Mouse (Mus musculus) heart, postnatal 14 days (tissue): ENCODE data around the gene Fthl17a. TPM values are rescaled to one million over a fixed set of nuclear protein-coding genes. Genes with fewer than 3 reads are reported as not detected.

ENCODE experiments used
- DNase-seq, 2 experiments: peaks; one replicate each; pipeline ENCODE4 v3.0.0; 2021 to 2022
- intact Hi-C: fragments of 180-260 bp; cut with DNase I; formaldehyde crosslinking; loops from one replicate; pipeline ENCODE4 v1.15.1; 2025
- long read RNA-seq, 2 experiments: library from polyadenylated mRNA; stranded (forward); transcript quantifications; one replicate each; pipeline ENCODE4 v2.0.0; 2021
- total RNA-seq, 2 experiments: library from RNA; stranded (reverse); gene quantifications; 2 replicates each; pipeline ENCODE4 v1.2.3; 2021

The Fthl17a gene
- not detected for total RNA-seq
- long read RNA-seq, experiment 1 = 0 reads
- long read RNA-seq, experiment 2 = 0 reads

DNA sequence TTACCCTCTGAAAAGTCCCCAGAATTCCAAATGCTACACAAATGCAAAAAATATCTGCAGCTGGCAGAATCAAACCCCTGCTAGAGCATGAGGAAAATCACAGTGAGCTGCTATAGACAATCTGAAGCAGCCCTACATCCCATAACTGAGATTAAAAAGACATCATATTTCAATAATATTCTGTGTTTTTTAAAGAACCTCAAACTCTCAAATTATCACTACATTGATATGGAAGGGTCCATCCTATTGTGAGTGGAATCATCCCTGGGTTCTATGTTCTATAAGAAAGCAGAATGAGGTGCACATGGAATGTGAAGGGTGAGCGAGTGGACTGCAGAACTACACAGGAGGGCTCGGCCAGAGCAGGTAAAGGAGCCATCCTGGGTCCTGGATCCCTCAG, at the start of gene Fthl17a:
Gene Fthl17a (plus strand): TSS at position 301 of the 400 bp plus-strand sequence.
- intact Hi-C loops = no loop called here
- no peak for DNase-seq

DNA sequence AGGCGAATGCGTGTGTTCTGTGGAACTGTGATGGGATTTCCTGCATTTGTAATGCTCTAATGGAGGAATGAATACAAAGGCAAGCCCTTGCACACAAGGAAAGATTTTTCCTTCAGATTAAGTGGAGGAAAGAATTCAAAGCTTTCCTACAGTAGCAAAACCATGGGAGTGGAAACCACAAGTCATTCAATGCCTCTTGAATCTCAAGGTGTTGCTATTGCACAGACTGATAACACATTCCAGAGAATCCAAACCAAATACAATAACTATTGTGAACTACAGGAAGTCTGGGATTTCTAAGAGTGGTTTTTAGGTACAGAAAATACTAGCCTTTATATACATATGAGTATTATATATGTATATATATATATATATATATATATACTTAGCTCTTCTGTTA, 42.5 kb upstream of the Fthl17a start:
- no peak for DNase-seq
- intact Hi-C loops = no loop called here

GRCm38 (mm10) chrX:85226883-85227282, 22.6 kb upstream of the Fthl17a start:
- DNase-seq = no peak
- intact Hi-C loops = loop anchor here (1.0 kb wide), 1 partner anchor 11 kb away; no protein-coding TSS in a partner anchor

- intact Hi-C loops = no loop called here
- no peak for DNase-seq
These were observed 22.3 kb downstream of the Fthl17a start for GRCm38 (mm10) chrX:85271821-85272220.

DNA sequence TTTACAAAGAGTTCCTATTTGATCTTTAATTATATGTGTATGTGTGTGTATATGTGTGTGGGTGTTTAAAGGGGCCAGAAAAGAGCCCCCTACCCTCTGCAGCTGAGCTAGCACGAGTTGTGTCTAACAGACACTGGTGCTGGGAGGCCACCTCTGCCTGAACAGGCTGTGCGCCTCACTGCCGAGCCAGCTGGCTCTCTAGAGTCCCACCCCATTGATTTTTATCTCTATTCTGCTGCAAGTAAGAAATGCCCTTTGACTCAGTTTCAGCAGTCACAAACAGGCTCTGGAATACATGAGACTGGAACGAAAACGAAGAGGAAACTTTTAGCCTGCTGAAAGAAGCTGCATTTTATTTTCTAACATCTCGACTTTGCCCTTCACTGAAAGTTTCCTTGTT, 22.8 kb downstream of the Fthl17a start:
- DNase-seq = no peak
- intact Hi-C loops = no loop called here

DNA sequence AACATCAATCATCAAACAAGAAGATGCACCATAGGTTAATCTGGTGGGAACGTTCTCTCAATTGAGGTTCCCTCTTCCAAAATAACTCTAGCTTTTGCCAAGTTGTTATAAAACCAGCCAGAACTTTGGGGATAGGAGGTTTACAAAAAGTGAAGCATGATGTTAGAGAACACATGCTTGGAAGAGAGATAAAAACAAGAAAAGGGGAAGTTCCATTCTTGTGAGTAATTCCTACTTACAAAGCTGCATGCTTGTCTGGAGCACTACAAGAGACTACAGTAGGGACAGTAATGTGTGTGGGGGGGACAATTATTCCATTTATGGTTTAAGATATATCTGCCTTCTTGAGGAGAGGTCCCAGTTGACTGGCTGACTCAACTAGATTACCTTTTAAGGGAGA, 40.4 kb downstream of the Fthl17a start:
- no peak for DNase-seq
- intact Hi-C loops = no loop called here

DNA sequence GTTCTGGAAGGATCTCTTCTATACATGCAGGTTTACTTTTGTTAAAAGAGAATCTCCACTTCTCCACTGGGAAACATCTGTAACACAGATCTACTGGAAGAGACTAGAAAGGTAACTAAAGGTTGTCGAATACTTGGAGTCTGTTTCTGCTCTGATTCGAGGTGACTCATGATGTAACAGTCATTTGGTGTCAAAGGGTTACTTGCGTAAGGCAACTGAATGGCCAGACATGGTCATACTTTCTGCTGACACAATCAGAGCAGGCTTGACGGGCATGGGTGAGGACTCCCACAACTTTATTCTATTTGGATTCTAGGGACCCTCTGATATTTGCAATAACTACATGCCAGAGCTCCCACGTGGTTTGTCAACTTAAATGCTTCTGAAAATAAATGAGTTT, 43.3 kb downstream of the Fthl17a start:
- intact Hi-C loops = no loop called here
- DNase-seq = no peak

GRCm38 (mm10) chrX:85294001-85294400, 44.5 kb downstream of the Fthl17a start:
- no peak for DNase-seq
- intact Hi-C loops = no loop called here

- no peak for DNase-seq
- intact Hi-C loops = no loop called here
These were observed 55.2 kb downstream of the Fthl17a start for GRCm38 (mm10) chrX:85304674-85305073.

- intact Hi-C loops = loop anchor here (2.0 to 10.0 kb wide), 2 partner anchors 310 to 714 kb away; no protein-coding TSS in a partner anchor
- DNase-seq = no peak
These were observed 69.1 kb downstream of the Fthl17a start for GRCm38 (mm10) chrX:85318576-85318975.

DNA sequence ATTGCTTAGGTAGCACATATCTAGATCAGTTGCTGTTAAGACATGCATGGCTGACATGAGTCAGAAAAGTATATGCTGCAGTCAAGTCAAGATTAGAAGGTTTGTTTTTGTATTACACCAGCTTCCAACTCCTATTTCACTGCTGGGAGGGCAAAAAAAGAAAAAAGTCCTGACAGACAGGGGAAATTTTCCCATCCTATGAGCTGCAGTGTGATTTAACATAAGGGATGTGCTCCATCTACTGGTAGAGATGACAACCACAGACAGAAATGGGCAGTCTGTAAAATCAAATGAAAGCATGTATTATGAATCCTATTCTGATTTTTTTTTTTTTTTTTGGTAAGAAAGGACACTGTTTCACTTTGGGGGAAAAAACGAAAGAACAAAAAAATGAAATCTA, 69.7 kb downstream of the Fthl17a start:
- peak in 1 of 2 experiments; percentile 18 for DNase-seq
- intact Hi-C loops = loop anchor here (2.0 to 10.0 kb wide), 2 partner anchors 310 to 714 kb away; no protein-coding TSS in a partner anchor
